Mouse (Mus musculus) layer of hippocampus, adult 11-12 months (tissue): ENCODE measurements around the gene Scyl3.

ENCODE experiments used
- DNase-seq: peaks from one replicate; pipeline ENCODE4 v3.0.0; 2022; ENCODE audit warnings: low spot score

Scyl3 gene

DNA sequence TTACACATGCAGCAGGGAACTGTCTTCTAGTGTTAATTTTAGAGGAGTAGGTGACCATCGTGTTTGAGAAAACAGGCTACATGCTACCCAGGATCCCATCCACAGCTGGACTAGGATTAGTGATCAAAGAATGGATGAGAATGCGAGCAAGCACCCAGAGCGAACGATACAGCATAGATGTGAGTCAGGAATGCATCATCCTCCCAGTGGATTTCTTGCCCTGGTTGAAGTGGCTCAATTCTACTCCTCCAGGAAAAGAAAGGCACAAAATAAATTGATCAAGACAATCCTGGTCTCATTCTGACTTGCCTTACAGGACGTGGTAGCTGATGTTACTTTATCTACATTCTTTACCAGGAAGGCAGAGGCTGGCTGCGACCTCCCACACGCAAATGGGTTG lies at the start of gene Scyl3:
Gene Scyl3 (plus strand): TSS at position 255 of the 400 bp plus-strand sequence.
- DNase-seq, result no peak

- no peak for DNase-seq
Observed at GRCm38 (mm10) chr1:163889629-163890028, 39.3 kb upstream of the Scyl3 start.

DNA sequence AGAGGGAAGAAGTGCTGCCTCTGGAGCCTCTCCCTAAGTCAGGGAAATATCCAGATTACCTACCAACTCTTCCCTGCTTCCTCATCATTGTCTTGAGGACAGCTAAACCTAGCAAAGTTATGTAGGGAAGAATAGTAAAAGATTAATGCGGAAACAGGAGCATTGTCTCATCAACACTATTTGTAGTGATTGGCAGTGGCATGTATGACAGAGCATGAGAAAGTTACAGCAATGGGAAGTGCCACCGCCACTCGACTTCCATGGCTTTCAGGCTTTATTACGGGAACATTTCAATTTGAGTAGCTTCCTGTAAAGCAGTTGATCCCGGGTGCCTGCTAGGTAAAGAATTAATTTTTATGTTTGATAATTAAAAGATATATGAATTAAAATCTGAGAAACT lies 35.6 kb upstream of the Scyl3 start:
- no peak for DNase-seq

- DNase-seq, result no peak
Observed at GRCm38 (mm10) chr1:163893774-163894527, 34.9 kb upstream of the Scyl3 start.

DNA sequence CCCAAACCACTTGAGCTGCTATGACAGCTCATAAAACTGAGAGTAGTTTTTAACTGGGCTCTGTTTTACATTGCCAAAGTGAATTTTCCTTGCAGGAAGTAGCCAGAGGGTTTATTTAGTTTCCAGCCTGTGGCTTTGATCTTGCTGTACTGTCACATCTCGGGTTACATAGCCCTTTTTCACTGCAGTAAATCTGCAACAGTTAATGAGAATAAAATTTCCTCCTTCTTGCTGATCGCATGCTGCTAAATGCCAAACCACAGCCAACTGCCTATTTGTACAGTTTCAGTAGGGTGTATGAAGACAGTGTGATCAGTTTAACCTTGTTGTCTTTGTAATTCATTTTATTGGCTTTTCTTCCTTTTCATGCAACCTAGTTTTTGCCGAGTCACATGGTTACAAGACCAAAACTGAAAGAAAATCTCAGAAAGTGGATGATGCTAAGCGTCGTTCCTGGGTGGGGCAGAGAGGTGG lies 30.6 kb upstream of the Scyl3 start:
- DNase-seq, result no peak

DNA sequence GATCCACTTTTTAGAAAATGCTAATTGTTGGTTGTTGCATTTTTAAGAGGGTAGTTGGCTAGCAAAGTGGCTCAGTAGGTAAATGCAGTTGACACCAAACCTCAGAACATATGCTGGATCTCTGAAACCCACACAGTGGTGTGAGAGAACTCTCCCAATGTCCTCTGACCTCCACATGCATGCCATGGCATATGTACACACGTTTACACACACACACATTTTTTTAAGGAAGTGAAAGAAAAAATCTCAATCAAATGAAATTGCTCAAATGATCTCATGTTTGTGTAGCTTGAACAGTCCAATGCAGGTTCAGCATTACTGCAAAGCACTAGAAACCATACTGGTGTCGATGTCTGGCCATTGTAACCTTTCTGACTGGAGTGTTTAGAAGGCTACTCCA lies 29.3 kb upstream of the Scyl3 start:
- DNase-seq, result no peak

GRCm38 (mm10) chr1:163900168-163900567 lies 28.7 kb upstream of the Scyl3 start:
- no peak for DNase-seq

GRCm38 (mm10) chr1:163903411-163903810 lies 25.5 kb upstream of the Scyl3 start:
- no peak for DNase-seq

DNA sequence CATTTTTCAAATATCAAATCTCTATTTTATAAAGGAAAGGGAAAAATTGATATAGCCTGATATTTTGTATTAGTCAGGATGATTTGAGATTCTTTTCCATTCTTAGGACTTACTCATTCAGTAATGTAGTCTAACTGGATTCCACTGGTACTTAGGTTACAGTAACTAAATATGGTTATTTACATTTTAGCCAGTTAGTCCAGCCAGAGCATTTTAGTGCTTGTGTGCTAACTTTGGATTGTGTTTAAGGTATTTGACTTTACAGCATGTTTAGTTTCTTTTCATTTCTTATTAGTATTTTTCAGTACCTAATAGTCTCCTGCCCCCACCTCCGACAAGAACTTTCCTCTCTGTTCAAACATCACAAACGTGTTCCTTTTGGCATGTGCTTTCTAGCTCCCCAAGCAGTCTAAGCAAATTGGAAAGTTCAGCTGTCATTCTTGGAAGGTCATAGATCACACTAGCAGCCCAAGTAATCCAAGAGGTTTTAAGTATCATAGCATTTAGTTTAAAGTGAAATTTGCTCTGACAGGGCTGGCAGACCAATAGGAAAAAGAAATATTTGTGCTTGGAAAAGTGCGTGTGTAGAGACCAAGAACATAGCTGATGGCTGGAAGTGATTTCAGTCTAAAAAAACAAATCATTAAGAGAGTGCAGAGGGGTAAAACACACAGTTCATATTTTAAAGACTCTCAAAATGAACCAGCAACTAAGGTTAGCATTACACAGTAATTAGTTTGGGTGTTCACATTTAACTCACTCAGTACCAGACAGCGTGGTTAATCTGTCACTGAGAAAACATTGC lies 21.7 kb upstream of the Scyl3 start:
- no peak for DNase-seq

GRCm38 (mm10) chr1:163908389-163908788 lies 20.5 kb upstream of the Scyl3 start:
- DNase-seq, result no peak

DNA sequence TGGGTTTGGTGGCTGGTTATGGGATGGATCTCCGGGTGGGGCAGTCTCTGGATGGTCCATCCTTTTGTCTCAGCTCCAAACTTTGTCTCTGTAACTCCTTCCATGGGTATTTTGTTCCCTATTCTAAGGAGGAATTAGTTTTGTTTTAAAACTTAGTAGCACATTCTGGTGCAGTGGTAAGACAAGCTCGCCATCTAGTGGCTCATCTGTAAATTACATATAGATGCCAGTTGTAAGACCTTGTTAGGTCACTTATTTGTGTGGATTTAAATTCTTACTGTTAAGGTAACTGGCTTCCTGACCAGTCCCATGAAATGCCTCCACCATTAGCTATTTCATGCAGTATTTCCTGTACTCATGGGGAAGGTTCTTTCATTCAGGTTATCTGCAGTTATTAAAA lies 18.6 kb upstream of the Scyl3 start:
- DNase-seq, result peak; percentile 48

DNA sequence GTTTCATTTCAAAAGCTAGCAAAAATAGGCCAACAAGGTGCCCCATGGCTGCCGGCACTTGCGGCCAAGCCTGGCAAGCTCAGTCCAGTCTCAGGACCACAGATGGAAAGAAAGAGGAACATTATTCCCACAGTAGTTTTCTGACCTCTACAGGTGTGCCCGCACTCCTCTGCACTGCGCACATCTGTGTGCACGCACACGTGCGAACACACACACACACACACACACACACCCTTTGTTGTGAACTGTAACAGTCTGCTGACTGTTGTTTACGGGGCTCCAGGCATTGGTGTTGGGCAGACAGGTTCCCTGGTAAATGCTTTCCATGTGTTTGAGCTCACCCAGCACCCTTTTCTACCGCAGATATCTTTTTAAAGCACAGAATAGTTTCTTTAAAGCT lies 18.1 kb upstream of the Scyl3 start:
- DNase-seq, result no peak

DNA sequence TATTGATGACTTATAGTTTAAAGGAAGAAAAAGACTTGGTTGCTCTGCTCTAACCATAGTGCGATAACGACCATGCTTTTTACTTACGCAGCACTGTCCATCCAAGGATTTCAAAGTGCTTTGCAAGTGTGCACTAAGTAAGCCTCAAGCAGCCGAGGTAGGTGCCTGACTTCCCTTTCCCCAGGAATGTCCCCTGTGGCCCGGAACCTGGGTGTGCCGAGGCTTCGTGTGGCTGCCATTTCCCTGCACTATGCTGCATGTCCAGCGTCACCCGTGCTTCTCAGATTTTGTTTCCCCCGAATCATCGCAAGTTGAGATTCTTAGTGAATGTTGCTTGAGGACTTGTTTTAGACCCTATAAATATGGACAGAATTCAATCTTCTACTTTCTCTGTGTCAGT lies 16.9 kb upstream of the Scyl3 start:
- DNase-seq, result no peak

DNA sequence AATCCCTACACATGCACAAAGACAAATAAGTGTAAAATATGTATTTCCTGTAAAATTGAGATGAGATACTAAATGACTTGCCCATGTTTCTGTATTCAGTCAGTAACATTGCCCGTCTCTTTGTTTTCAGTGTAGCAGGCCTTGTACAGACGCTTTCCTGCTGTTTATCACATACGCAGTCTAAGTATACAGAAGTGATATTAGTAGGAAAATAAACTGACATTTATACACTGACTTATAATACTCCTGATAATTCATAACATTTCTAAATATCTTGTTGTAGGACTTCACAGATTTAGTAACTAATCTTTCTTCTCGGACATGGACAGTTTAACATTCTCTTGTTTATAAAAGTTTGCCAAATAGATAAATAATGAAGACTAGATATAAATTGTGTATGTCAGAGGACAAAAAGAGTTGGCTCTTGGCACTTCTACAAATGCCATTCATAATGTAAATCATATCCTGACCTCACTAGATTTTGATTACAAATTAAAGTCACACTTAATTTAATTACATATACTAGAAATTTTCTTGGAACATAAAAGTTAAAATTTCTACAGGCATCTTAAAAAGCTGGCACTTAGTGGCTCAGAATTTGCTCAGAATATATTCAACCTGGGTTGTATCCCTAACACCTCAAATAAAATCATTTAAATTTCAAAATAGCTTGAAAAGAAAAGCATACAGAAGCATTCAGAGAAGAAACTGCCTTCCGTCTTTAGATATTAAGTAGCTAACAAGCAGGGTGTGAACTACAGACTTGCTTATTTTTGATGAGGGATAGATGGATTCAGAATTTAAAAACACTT lies 11.3 kb upstream of the Scyl3 start:
- no peak for DNase-seq

GRCm38 (mm10) chr1:163924093-163924492 lies 4.8 kb upstream of the Scyl3 start:
- no peak for DNase-seq

- peak; percentile 90 for DNase-seq
Observed at GRCm38 (mm10) chr1:163929636-163930457, 947 bp downstream of the Scyl3 start.

- DNase-seq, result no peak
Observed at GRCm38 (mm10) chr1:163930458-163930794, 1.5 kb downstream of the Scyl3 start.

GRCm38 (mm10) chr1:163931801-163932200 lies 2.9 kb downstream of the Scyl3 start:
- no peak for DNase-seq

DNA sequence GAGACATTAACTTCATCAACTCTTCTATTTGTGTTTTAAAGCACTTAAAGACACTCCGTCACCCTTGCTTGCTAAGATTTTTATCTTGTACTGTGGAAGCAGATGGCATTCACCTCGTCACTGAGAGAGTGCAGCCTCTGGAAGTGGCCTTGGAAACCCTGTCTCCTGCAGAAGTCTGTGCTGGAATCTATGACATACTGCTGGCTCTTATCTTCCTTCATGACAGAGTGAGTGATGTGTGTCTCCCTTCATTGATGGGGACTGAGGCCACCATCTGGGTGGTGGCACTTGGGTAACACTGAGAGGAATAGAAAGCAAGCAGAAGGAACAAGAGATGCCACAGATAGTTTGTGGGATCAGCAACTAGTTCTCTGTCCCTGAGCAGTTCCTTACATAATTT lies 5.7 kb downstream of the Scyl3 start:
- DNase-seq, result no peak

GRCm38 (mm10) chr1:163942056-163942455 lies 13.2 kb downstream of the Scyl3 start:
- no peak for DNase-seq

DNA sequence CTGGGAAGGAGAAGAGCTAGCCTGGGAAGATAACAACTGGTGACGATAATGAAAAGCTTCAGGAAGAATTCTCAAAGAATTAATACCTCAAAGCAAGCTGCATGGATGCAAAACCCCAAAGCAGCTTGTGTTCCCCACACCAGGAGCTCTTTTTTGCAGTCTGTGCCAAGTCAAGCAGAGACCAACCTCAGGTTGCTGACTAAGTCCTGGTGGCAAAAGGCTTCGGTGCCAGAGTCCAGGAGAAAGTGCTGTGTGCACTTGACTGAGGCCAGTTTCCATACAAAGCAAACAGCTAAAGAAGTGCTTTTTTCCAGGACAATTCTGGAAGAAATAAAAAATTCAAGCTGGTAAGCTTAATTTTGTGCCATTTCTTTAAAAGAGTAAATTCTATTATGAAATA lies 24.5 kb downstream of the Scyl3 start:
- DNase-seq, result no peak

GRCm38 (mm10) chr1:163958036-163958435 lies 29.1 kb downstream of the Scyl3 start:
- DNase-seq, result no peak
